Mouse (Mus musculus) kidney, adult 2 months (tissue): ENCODE data around the gene Smox. TPM values are rescaled to one million over a fixed set of nuclear protein-coding genes. Genes with fewer than 3 reads are reported as not detected.

ENCODE experiments used
- DNase-seq: peaks from one replicate; pipeline ENCODE4 v3.0.0; 2021
- H3K27ac ChIP-seq: fragments of 200-500 bp; 2 replicates; pipeline ENCODE4 v1.5.1; 2012; ENCODE audit warnings: low read depth, low read length, control low read depth, inconsistent platforms; ENCODE audit not compliant: insufficient read depth
- H3K27me3 ChIP-seq: fragments of 200-500 bp; replicated peaks from 2 replicates; pipeline ENCODE4 v1.6.1; 2012; ENCODE audit warnings: mild to moderate bottlenecking, moderate library complexity, low read length, inconsistent platforms; ENCODE audit not compliant: control insufficient read depth, insufficient read depth
- H3K36me3 ChIP-seq: fragments of 200-500 bp; 2 replicates; pipeline ENCODE4 v1.6.1; 2012; ENCODE audit warnings: mild to moderate bottlenecking, moderate library complexity, low read length, inconsistent platforms; ENCODE audit not compliant: control insufficient read depth, insufficient read depth
- H3K4me1 ChIP-seq: fragments of 200-500 bp; 2 replicates; pipeline ENCODE4 v1.6.1; 2011; ENCODE audit warnings: low read length; ENCODE audit not compliant: control insufficient read depth, insufficient read depth
- H3K4me3 ChIP-seq: fragments of 200-500 bp; 2 replicates; pipeline ENCODE4 v1.5.1; 2011; ENCODE audit warnings: mild to moderate bottlenecking, low read depth, low read length, control low read depth; ENCODE audit not compliant: insufficient read depth
- CTCF ChIP-seq: fragments of 200-500 bp; conservative IDR thresholded peaks from 2 replicates; pipeline ENCODE4 v1.5.1; 2011; ENCODE audit warnings: low read depth, mild to moderate bottlenecking, control low read depth, low read length, moderate library complexity, mixed read lengths; ENCODE audit not compliant: insufficient read depth, insufficient read length
- POLR2A ChIP-seq: fragments of 200-500 bp; IDR thresholded peaks from one replicate; pipeline ENCODE4 v1.6.1; 2011; ENCODE audit warnings: low read depth, low read length, control low read depth
- WGBS: fragments of 180-500 bp; shearing (Covaris S2); methylation state at CpG from one replicate; pipeline ENCODE4 v1.1.7; 2018; 5-methylcytosine and 5-hydroxymethylcytosine counted together
- polyA plus RNA-seq: library from polyadenylated mRNA; depleted of rRNA; stranded (reverse); fragments of >200 nt; gene quantifications from 2 replicates; pipeline ENCODE4 v1.2.3, GENCODE M21; 2012; rRNA removed

The Smox gene
- polyA plus RNA-seq, 1 experiment: 12.5 TPM

DNA sequence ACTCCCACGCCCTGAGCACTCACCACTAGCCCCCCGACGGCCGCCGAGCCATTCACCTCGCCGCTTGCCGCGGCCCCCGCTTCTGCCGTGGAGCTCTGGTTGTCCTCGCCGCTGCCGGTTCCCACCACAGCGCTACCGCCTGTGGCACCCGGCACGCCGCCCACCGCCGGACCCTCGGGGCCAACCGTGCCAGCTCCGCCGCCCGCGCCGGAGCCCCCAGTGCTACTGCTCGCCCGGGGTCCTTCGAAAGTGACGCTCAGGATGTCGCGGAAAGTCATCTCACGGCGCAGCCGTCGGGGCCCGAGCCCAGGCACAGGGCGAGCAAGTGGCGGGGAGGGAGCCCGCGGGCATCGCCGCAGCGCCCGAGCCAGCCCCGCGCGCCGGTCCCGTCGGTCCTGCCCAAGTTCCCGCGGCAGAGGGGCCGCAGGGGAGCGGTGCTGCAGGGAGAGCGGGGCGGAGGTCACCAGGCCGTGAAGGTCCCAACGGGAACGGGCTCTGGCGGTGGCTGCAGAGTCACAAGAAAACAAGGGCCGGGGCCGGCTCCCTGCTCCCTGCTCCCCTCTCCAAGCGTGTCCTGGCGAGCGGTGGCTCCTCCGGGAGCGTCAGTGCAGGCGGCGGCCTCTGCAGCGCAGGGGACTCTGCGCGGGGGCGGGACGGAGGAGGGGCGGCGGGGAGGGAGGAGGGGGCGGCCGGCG, 70.7 kb downstream of the Smox start, which contains the start of gene Adra1d:
Gene Adra1d (minus strand): TSS at position 393 of the 695 bp plus-strand sequence.
- peaks cover 4% of the 10 kb centered on the region; the same call in 1 of the 2 replicates for H3K4me1 ChIP-seq
- TF ChIP-seq CTCF: no peak
- TF ChIP-seq POLR2A: no peak
- peak within 1 kb of the TSS; percentile 47 for H3K4me3 ChIP-seq
- WGBS: 2% methylated on average over 80 of the region's 82 CpGs
- 0 out of 2 replicates have a peak, but pooled peaks cover 2% of the 10 kb centered on the region for H3K27me3 ChIP-seq
- no peak within 1 kb of the TSS for H3K27ac ChIP-seq
- peak; percentile 17 for DNase-seq
- no peaks in the 10 kb centered on the region for H3K36me3 ChIP-seq

DNA sequence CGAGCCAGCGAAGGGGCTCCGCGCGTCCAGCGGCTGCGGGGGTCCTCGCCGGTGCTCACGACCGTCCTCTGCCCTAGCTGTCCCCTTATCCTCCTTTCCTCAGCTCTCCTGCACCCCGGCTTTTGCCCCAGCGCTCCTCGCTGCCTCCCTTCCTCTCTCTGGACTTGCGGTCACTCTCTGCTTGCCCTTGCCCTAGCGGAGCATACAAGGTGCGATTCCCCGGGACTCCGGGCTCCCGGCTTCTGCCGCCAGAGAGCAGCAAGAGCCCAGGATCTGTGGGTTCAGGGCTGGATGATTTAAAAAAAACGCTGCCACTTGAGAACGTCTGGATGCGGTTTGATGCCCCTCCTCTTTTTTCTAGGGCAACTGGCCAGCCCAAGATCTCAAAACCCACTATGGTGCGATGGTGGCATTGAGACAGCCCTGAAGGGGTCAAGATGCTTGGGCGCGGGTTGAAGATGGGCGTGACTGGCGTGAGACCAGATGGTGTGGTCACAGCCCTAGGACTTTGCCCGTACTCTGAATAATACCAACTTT, 71.4 kb downstream of the Smox start:
- H3K36me3 ChIP-seq: no peaks in the 10 kb centered on the region
- under 1% methylated on average over 30 of the region's 30 CpGs for WGBS
- DNase-seq: peak; percentile 77
- H3K4me3 ChIP-seq: peak overlapping the region; percentile 47; the same call in 1 of the 2 replicates
- H3K27me3 ChIP-seq: 0 out of 2 replicates have a peak, but pooled peaks cover 2% of the 10 kb centered on the region
- peaks cover 4% of the 10 kb centered on the region; the same call in 1 of the 2 replicates for H3K4me1 ChIP-seq
- TF ChIP-seq CTCF (peak; percentile 43), POLR2A (no peak)
- H3K27ac ChIP-seq: no peak overlapping the region

Other genes starting within 250 kb of the Smox start
- gene Pank2, start 229.0 kb upstream of the Smox start, polyA plus RNA-seq: 13.0 and 13.8 TPM in 2 replicates
- gene Rnf24, start 138.6 kb upstream of the Smox start, polyA plus RNA-seq: 18.2 and 26.0 TPM in 2 replicates
- gene Adra1d, start 70.8 kb downstream of the Smox start, polyA plus RNA-seq: 2.7 and 3.4 TPM in 2 replicates